Mouse (Mus musculus) layer of hippocampus, adult 11-12 months (tissue): Measurements from ENCODE around the gene Dcaf7.
"Not testable (repeated sequence)": the region's sequence is repeated elsewhere in the genome, so short reads cannot be mapped to it uniquely, and the experiment has no call there.

Source experiments
- DNase-seq: peaks from one replicate; pipeline ENCODE4 v3.0.0; 2022; ENCODE audit warnings: low spot score

The Dcaf7 gene

GRCm38 (mm10) chr11:106045256-106045655 lies 8.6 kb downstream of the Dcaf7 start:
- no peak for DNase-seq

GRCm38 (mm10) chr11:106045780-106046179 lies 9.1 kb downstream of the Dcaf7 start:
- DNase-seq, result no peak

- DNase-seq, result no peak
Observed at GRCm38 (mm10) chr11:106046584-106046983, 9.9 kb downstream of the Dcaf7 start.

GRCm38 (mm10) chr11:106053921-106054320 lies 17.2 kb downstream of the Dcaf7 start:
- no peak for DNase-seq

GRCm38 (mm10) chr11:106054600-106054999 lies 17.9 kb downstream of the Dcaf7 start:
- DNase-seq, result no peak

- no peak for DNase-seq
Observed at GRCm38 (mm10) chr11:106055341-106055740, 18.7 kb downstream of the Dcaf7 start.

- DNase-seq, result no peak
Observed at GRCm38 (mm10) chr11:106056819-106057491, 20.3 kb downstream of the Dcaf7 start.

- no peak for DNase-seq
Observed at GRCm38 (mm10) chr11:106058020-106058419, 21.3 kb downstream of the Dcaf7 start.

GRCm38 (mm10) chr11:106060549-106060948 lies 23.9 kb downstream of the Dcaf7 start:
- no peak for DNase-seq

- DNase-seq, result no peak
Observed at GRCm38 (mm10) chr11:106061311-106061710, 24.6 kb downstream of the Dcaf7 start.

GRCm38 (mm10) chr11:106063756-106064155 lies 27.1 kb downstream of the Dcaf7 start:
- DNase-seq, result no peak

- no peak for DNase-seq
Observed at GRCm38 (mm10) chr11:106065073-106065922, 28.6 kb downstream of the Dcaf7 start.

GRCm38 (mm10) chr11:106065923-106066571 lies 29.4 kb downstream of the Dcaf7 start, which contains the start of gene Taco1:
Taco1 (plus strand) TSS chr11:106066061.
- peak; percentile 92 for DNase-seq

- DNase-seq, result not testable (repeated sequence)
Observed at GRCm38 (mm10) chr11:106066616-106067015, 29.9 kb downstream of the Dcaf7 start.

- DNase-seq, result no peak
Observed at GRCm38 (mm10) chr11:106073774-106074173, 37.1 kb downstream of the Dcaf7 start.

GRCm38 (mm10) chr11:106076321-106076720 lies 39.6 kb downstream of the Dcaf7 start:
- DNase-seq, result peak; percentile 60

- DNase-seq, result peak; percentile 100
Observed at GRCm38 (mm10) chr11:106083708-106084701, 47.3 kb downstream of the Dcaf7 start, which contains the start of gene Map3k3. Map3k3 (plus strand) TSS chr11:106084613.

- DNase-seq, result peak; percentile 67
Observed at GRCm38 (mm10) chr11:106084911-106085561, 48.4 kb downstream of the Dcaf7 start.

GRCm38 (mm10) chr11:106098223-106098622 lies 61.6 kb downstream of the Dcaf7 start:
- no peak for DNase-seq

GRCm38 (mm10) chr11:106102866-106103265 lies 66.2 kb downstream of the Dcaf7 start:
- no peak for DNase-seq
